In the genomic region with DNA sequence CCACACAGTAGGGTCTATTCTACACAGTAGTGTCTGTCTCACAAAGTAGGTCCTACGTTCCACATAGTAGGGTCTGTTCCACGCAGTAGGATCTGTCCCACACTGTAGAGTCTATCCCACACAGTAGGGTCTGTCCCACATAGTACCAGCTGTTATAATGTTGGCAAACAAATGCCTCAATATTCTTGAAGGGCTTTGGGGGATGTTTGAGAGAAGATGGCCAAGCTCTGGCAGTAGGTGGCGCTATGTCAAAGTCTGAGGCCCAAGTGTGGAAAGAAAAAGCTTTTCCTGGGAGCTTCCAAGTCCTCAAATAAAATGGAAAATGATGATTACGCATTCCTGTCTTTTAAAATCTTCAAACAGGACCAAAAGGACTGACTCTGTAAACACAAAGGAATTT, we compare ENCODE assay signal across 9 mouse cellular contexts.
A peak's percentile ranks its signal among the peaks of the same experiment; 100 is the strongest.
DNase-seq lines count a peak whose midpoint lies in the region; ATAC-seq and TF ChIP-seq lines count a peak whose summit lies in the region.
"Had no signal": no experiment of that assay in that cellular context is flagged by ENCODE, and none has a peak within 500 bp of the region (broad histone marks: within the 10 kb centered on the region; RNA-seq: fewer than 3 reads in every experiment).

No protein-coding gene starts in this region.

- no peak overlapping the region for H3K4me3 ChIP-seq in lung, adult 2 months (replicated peaks; ENCODE audit: extremely low read depth, low read depth, low read length)
- H3K4me3 ChIP-seq: neural tube, embryonic 12.5 days had no signal

- TF ChIP-seq POLR2A in lung, adult 2 months (IDR thresholded peaks at IDR 0.05; ENCODE audit: borderline replicate concordance, extremely low read depth, low read depth, low read length), result no peak

- H3K4me1 ChIP-seq in lung, adult 2 months (ENCODE audit: control insufficient read depth, insufficient read depth, low read length), result no peaks in the 10 kb centered on the region
- H3K4me1 ChIP-seq: neural tube, embryonic 12.5 days had no signal

- DNase-seq in kidney, adult 9 months, result peak; percentile 57
- DNase-seq in kidney, adult 11 months, result no peak
- peak; percentile 83 for DNase-seq in NIH3T3 (ENCODE audit: low read depth)
- peak; percentile 35 to 68 for DNase-seq in cerebellum, postnatal 25 days
- peak; percentile 6 for DNase-seq in induced T-regulatory cell, adult 2 months (ENCODE audit: low read depth)
- peak; percentile 30 for DNase-seq in lung, adult 2 months
- peak; percentile 52 for DNase-seq in right cerebral cortex, postnatal 25 days

- WGBS in lung, adult 2 months, result 38% methylated on average over 4 of the region's 4 CpGs

- peak; percentile 41 for TF ChIP-seq CTCF in lung, adult 2 months (IDR thresholded peaks at IDR 0.05; ENCODE audit: insufficient read depth, low read length)

- ATAC-seq in erythroid progenitor cell, adult 5-6 weeks (replicated peaks; ENCODE audit: low FRiP score, poor library complexity, severe bottlenecking), result no peak
